Mouse (Mus musculus) lung, adult 10 weeks (tissue): Measurements from ENCODE around the gene Mtfp1. TPM values are rescaled to one million over a fixed set of nuclear protein-coding genes. Genes with fewer than 3 reads are reported as not detected.

Source experiments
- polyA plus RNA-seq: library from polyadenylated mRNA; stranded (reverse); fragments of 350-450 nt; fragmentation: Illumina TruSeq; extraction: RNeasy Lipid Tissue Mini Kit (QIAGEN cat#74804); gene quantifications from one replicate; pipeline ENCODE4 v1.2.3, GENCODE M21; 2014; ENCODE audit warnings: low read depth, low replicate concordance; ENCODE audit not compliant: insufficient read depth

Gene Mtfp1
- 9.5 TPM for polyA plus RNA-seq

GRCm38 (mm10) chr11:4095171-4096053 is at the start of gene Mtfp1:
Gene Mtfp1 (minus strand): TSS chr11:4095445.

GRCm38 (mm10) chr11:4134986-4135935 is 40.0 kb upstream of the Mtfp1 start, which contains the start of gene Rnf215:
Gene Rnf215 (plus strand): TSS chr11:4135202.

GRCm38 (mm10) chr11:4122742-4123579 is 27.7 kb upstream of the Mtfp1 start, which contains the start of gene Sec14l2:
Gene Sec14l2 (minus strand): TSS chr11:4123415.

GRCm38 (mm10) chr11:4064627-4065122 is 30.6 kb downstream of the Mtfp1 start, which contains the start of gene Sec14l3:
Gene Sec14l3 (plus strand): TSS chr11:4064841.

Other genes with a start within 250 kb of the Mtfp1 start
- gene Osbp2, start 231.5 kb downstream of the Mtfp1 start, polyA plus RNA-seq, result 1.1 TPM
- 0.45 TPM for gene 4921536K21Rik, start 200.3 kb downstream of the Mtfp1 start, polyA plus RNA-seq
- 5.1 TPM for gene Dusp18, start 200.2 kb downstream of the Mtfp1 start, polyA plus RNA-seq
- gene Slc35e4, start 180.8 kb downstream of the Mtfp1 start, polyA plus RNA-seq, result 12.5 TPM
- 145 TPM for gene Tcn2, start 163.3 kb downstream of the Mtfp1 start, polyA plus RNA-seq
- gene Pes1, start 131.5 kb downstream of the Mtfp1 start, polyA plus RNA-seq, result 27.9 TPM
- gene 4930556J24Rik, start 118.7 kb downstream of the Mtfp1 start, polyA plus RNA-seq, result not detected
- 6.6 TPM for gene Gal3st1, start 111.8 kb downstream of the Mtfp1 start, polyA plus RNA-seq
- 21.4 TPM for gene Sec14l4, start 64.0 kb downstream of the Mtfp1 start, polyA plus RNA-seq
- gene Sec14l3, start 30.6 kb downstream of the Mtfp1 start, polyA plus RNA-seq, result 340 TPM
- 10.4 TPM for gene Sec14l2, start 28.0 kb upstream of the Mtfp1 start, polyA plus RNA-seq
- gene Rnf215, start 39.8 kb upstream of the Mtfp1 start, polyA plus RNA-seq, result 33.5 TPM
- gene Ccdc157, start 64.8 kb upstream of the Mtfp1 start, polyA plus RNA-seq, result 9.7 TPM
- gene Sf3a1, start 64.9 kb upstream of the Mtfp1 start, polyA plus RNA-seq, result 12.0 TPM
- 31.0 TPM for gene Tbc1d10a, start 91.3 kb upstream of the Mtfp1 start, polyA plus RNA-seq
- gene Castor1, start 122.8 kb upstream of the Mtfp1 start, polyA plus RNA-seq, result 9.7 TPM
- 1.0 TPM for gene Osm, start 141.0 kb upstream of the Mtfp1 start, polyA plus RNA-seq
- 1.4 TPM for gene Lif, start 162.1 kb upstream of the Mtfp1 start, polyA plus RNA-seq